ENCODE assay signal across 8 mouse cellular contexts in the genomic region with DNA sequence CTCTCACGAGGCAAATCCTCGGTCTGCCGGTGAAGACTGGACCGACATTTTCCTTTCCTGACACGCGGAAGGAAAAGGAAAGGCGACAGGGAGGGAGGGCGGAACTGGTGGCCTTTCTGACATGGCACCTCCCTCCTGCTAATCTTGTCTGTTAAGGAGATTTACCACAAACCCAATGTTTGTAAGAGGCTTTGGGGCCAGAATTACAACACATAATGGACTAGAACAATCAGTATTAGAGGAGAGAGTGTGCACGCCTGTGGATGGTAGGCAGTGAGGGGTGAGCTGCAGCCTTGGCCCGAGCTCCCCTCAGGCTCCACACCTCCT. TPM values are rescaled to one million over a fixed set of nuclear protein-coding genes. Genes with fewer than 3 reads are reported as not detected.
A peak's percentile ranks its signal among the peaks of the same experiment; 100 is the strongest.
DNase-seq lines count a peak whose midpoint lies in the region; ATAC-seq and TF ChIP-seq lines count a peak whose summit lies in the region.

No protein-coding gene starts in this region.

- H3K27ac ChIP-seq in forebrain, embryonic 13.5 days: peak overlapping the region; percentile 80
- H3K27ac ChIP-seq in liver, embryonic 11.5 days (ENCODE audit: low read depth, low read length): no peak overlapping the region

- TF ChIP-seq POLR2A in lung, adult 2 months (IDR thresholded peaks at IDR 0.05; ENCODE audit: borderline replicate concordance, extremely low read depth, low read depth, low read length): no peak

- H3K4me3 ChIP-seq in lung, adult 2 months (replicated peaks; ENCODE audit: extremely low read depth, low read depth, low read length): peak overlapping the region; percentile 25
- peak overlapping the region; percentile 71 for H3K4me3 ChIP-seq in forebrain, embryonic 13.5 days
- peak overlapping the region; percentile 52 for H3K4me3 ChIP-seq in liver, embryonic 11.5 days (ENCODE audit: low read depth, low read length)

- no peak for TF ChIP-seq CTCF in lung, adult 2 months (IDR thresholded peaks at IDR 0.05; ENCODE audit: insufficient read depth, low read length)

- peak overlapping the region; percentile 73 for H3K9ac ChIP-seq in forebrain, embryonic 13.5 days
- no peak overlapping the region for H3K9ac ChIP-seq in liver, embryonic 11.5 days (ENCODE audit: low read depth, low read length)

- WGBS in lung, adult 2 months: 5% methylated on average over 10 of the region's 10 CpGs
- WGBS in forebrain, embryonic 13.5 days: 2% methylated on average over 10 of the region's 10 CpGs
- 8% methylated on average over 10 of the region's 10 CpGs for WGBS in liver, embryonic 11.5 days

- no peak for DNase-seq in lung, adult 2 months
- no peak for DNase-seq in lung, postnatal 36 days
- no peak for DNase-seq in liver, embryonic 11.5 days (ENCODE audit: low spot score)
- DNase-seq in retina, embryonic 14.5 days (ENCODE audit: low spot score): peak; percentile 51
- DNase-seq in thymus, postnatal 10 days (ENCODE audit: low spot score in 2 of 2): no peak
- no peak for DNase-seq in natural killer cell, adult 2 months (ENCODE audit: low spot score in 2 of 2)
- DNase-seq in layer of hippocampus, adult 8-10 months (ENCODE audit: low spot score in 2 of 2): no peak

- H3K9me3 ChIP-seq in forebrain, embryonic 13.5 days (replicated peaks): no peaks in the 10 kb centered on the region
- no peaks in the 10 kb centered on the region for H3K9me3 ChIP-seq in liver, embryonic 11.5 days (ENCODE audit: control insufficient read depth, low read length)

- peaks cover 22% of the 10 kb centered on the region; the same call in 1 of the 2 replicates for H3K27me3 ChIP-seq in forebrain, embryonic 13.5 days
- peaks cover 28% of the 10 kb centered on the region for H3K27me3 ChIP-seq in liver, embryonic 11.5 days (replicated peaks; ENCODE audit: control insufficient read depth, insufficient read depth, low read length)

- H3K4me2 ChIP-seq in forebrain, embryonic 13.5 days: peak overlapping the region; percentile 81
- H3K4me2 ChIP-seq in liver, embryonic 11.5 days: peak overlapping the region; percentile 90

- peaks cover 4% of the 10 kb centered on the region for H3K4me1 ChIP-seq in lung, adult 2 months (ENCODE audit: control insufficient read depth, insufficient read depth, low read length)
- H3K4me1 ChIP-seq in forebrain, embryonic 13.5 days: peaks cover 13% of the 10 kb centered on the region; the same call in 1 of the 2 replicates
- peaks cover 7% of the 10 kb centered on the region for H3K4me1 ChIP-seq in liver, embryonic 11.5 days (replicated peaks; ENCODE audit: control insufficient read depth, insufficient read depth, low read length)

- ATAC-seq in forebrain, embryonic 13.5 days: 0 out of 2 replicates have a peak, but pooled peaks have one; percentile 20
- ATAC-seq in liver, embryonic 11.5 days (replicated peaks; ENCODE audit: low FRiP score): no peak

- no peaks in the 10 kb centered on the region for H3K36me3 ChIP-seq in forebrain, embryonic 13.5 days (ENCODE audit: poor library complexity, severe bottlenecking)
- H3K36me3 ChIP-seq in liver, embryonic 11.5 days (ENCODE audit: control insufficient read depth, insufficient read depth, low read length): no peaks in the 10 kb centered on the region

RNA-seq across cellular contexts. Expression of a gene that starts 0.8 kb away (rescaled TPM):
- 0.95 and 1.9 TPM in 2 replicates for polyA plus RNA-seq in lung, adult 2 months (2012; rRNA removed)
- 6.6 and 9.7 TPM in 2 replicates for polyA plus RNA-seq in forebrain, embryonic 13.5 days (2015; fragmentation: Nextera tagmentation; extraction: Ambion mirVana)
- 0.09 and 0.11 TPM in 2 replicates for polyA plus RNA-seq in liver, embryonic 11.5 days (2014; fragmentation: Nextera tagmentation; extraction: Ambion mirVana)
- total RNA-seq in layer of hippocampus, adult 8-10 months (2022): 100 to 1,000 TPM; 279 to 314 (median 303) TPM
